In genomic region chr9:63754556-63755510, GRCm38 (mm10) we compare ENCODE assay signal across 8 mouse cellular contexts. TPM values are rescaled to one million over a fixed set of nuclear protein-coding genes. Genes with fewer than 3 reads are reported as not detected.
DNase-seq lines count a peak whose midpoint lies in the region; ATAC-seq and TF ChIP-seq lines count a peak whose summit lies in the region.

No protein-coding gene starts in this region.

- H3K4me1 ChIP-seq in heart, postnatal 0 days (ENCODE audit: control insufficient read depth, insufficient read depth): peaks cover 54% of the 10 kb centered on the region
- peaks cover 63% of the 10 kb centered on the region for H3K4me1 ChIP-seq in liver, embryonic 16.5 days (ENCODE audit: control insufficient read depth, low read depth, low read length)
- H3K4me1 ChIP-seq in neural tube, embryonic 14.5 days (ENCODE audit: control insufficient read depth, insufficient read depth, low read length): peaks cover 40% of the 10 kb centered on the region

- H3K9ac ChIP-seq in heart, postnatal 0 days (replicated peaks; ENCODE audit: low read depth, low read length): peak overlapping the region; percentile 30; the same call in 1 of the 2 replicates
- 0 out of 2 replicates have a peak overlapping the region, but pooled peaks have one; percentile 7 for H3K9ac ChIP-seq in liver, embryonic 16.5 days (ENCODE audit: low read depth, low read length)
- peak overlapping the region; percentile 32; the same call in 1 of the 2 replicates for H3K9ac ChIP-seq in neural tube, embryonic 14.5 days (replicated peaks; ENCODE audit: low read depth, low read length)

- no peak for ATAC-seq in heart, postnatal 0 days (ENCODE audit: insufficient read depth, low read depth)
- ATAC-seq in liver, embryonic 16.5 days (ENCODE audit: low read depth): no peak
- ATAC-seq in neural tube, embryonic 14.5 days (ENCODE audit: low read depth): no peak

- H3K36me3 ChIP-seq in heart, postnatal 0 days (replicated peaks; ENCODE audit: control insufficient read depth, insufficient read depth, low read length): no peaks in the 10 kb centered on the region
- no peaks in the 10 kb centered on the region for H3K36me3 ChIP-seq in liver, embryonic 16.5 days (ENCODE audit: control insufficient read depth, insufficient read depth)
- H3K36me3 ChIP-seq in neural tube, embryonic 14.5 days (ENCODE audit: control insufficient read depth, insufficient read depth, low read length): no peaks in the 10 kb centered on the region

- peak overlapping the region; percentile 99 for H3K4me2 ChIP-seq in heart, postnatal 0 days (ENCODE audit: low read depth, low read length)
- H3K4me2 ChIP-seq in liver, embryonic 16.5 days (ENCODE audit: low read depth, low read length): peak overlapping the region; percentile 99
- H3K4me2 ChIP-seq in neural tube, embryonic 14.5 days (ENCODE audit: low read depth, low read length): peak overlapping the region; percentile 99

- no peaks in the 10 kb centered on the region for H3K27me3 ChIP-seq in heart, postnatal 0 days (ENCODE audit: control insufficient read depth, insufficient read depth, low read length)
- H3K27me3 ChIP-seq in liver, embryonic 16.5 days (ENCODE audit: control insufficient read depth, insufficient read depth, low read depth, low read length): no peaks in the 10 kb centered on the region
- no peaks in the 10 kb centered on the region for H3K27me3 ChIP-seq in neural tube, embryonic 14.5 days (ENCODE audit: control insufficient read depth, insufficient read depth, low read length)

- no peak for TF ChIP-seq EP300 in heart, postnatal 0 days (IDR thresholded peaks at IDR 0.05; ENCODE audit: low read depth)

- peak overlapping the region; percentile 93 for H3K27ac ChIP-seq in heart, postnatal 0 days (ENCODE audit: low read depth)
- H3K27ac ChIP-seq in liver, embryonic 16.5 days (ENCODE audit: low read length): no peak overlapping the region
- peak overlapping the region; percentile 34; the same call in 1 of the 2 replicates for H3K27ac ChIP-seq in neural tube, embryonic 14.5 days (ENCODE audit: low read depth, low read length)

- H3K4me3 ChIP-seq in heart, postnatal 0 days (ENCODE audit: low read depth, low read length): peak overlapping the region; percentile 80
- H3K4me3 ChIP-seq in liver, embryonic 16.5 days (ENCODE audit: low read depth, low read length): no peak overlapping the region
- H3K4me3 ChIP-seq in neural tube, embryonic 14.5 days (ENCODE audit: low read depth, low read length): peak overlapping the region; percentile 74

- 34% methylated on average over 23 of the region's 23 CpGs for WGBS in heart, postnatal 0 days
- WGBS in liver, embryonic 16.5 days (ENCODE audit: insufficient replicate concordance): 60% methylated on average over 23 of the region's 23 CpGs
- WGBS in neural tube, embryonic 14.5 days: 28% methylated on average over 23 of the region's 23 CpGs

- TF ChIP-seq CTCF in heart, postnatal 0 days (IDR thresholded peaks at IDR 0.05; ENCODE audit: low read depth): no peak

- no peaks in the 10 kb centered on the region for H3K9me3 ChIP-seq in heart, postnatal 0 days (replicated peaks; ENCODE audit: control insufficient read depth, low read length)
- H3K9me3 ChIP-seq in liver, embryonic 16.5 days (replicated peaks; ENCODE audit: control insufficient read depth, low read length): no peaks in the 10 kb centered on the region
- H3K9me3 ChIP-seq in neural tube, embryonic 14.5 days (ENCODE audit: control insufficient read depth, low read length): no peaks in the 10 kb centered on the region

- DNase-seq in cerebellum, adult 18-20 months: peak; percentile 15 to 23
- no peak for DNase-seq in cerebellum, adult 11 months
- DNase-seq in right cerebral cortex, adult 2 months (ENCODE audit: low spot score in 2 of 2): peak; percentile 44 to 63
- DNase-seq in right cerebral cortex, postnatal 14 days: no peak
- no peak for DNase-seq in heart, postnatal 0 days (ENCODE audit: low spot score)
- DNase-seq in testis, postnatal 10 days (ENCODE audit: low spot score): no peak

RNA-seq across cellular contexts. Expression of gene Smad3, which starts 3.0 kb away (rescaled TPM):
- total RNA-seq in heart, postnatal 0 days (2014; rRNA removed; ENCODE audit: low replicate concordance): 25.9 and 30.2 TPM in 2 replicates
- 6.0 and 6.4 TPM in 2 replicates for polyA plus RNA-seq in heart, postnatal 0 days (2015; fragmentation: Nextera tagmentation; extraction: Ambion mirVana)
- polyA plus RNA-seq in liver, embryonic 16.5 days (2015; fragmentation: Nextera tagmentation; extraction: Ambion mirVana): 2.7 TPM in 2 replicates
- polyA plus RNA-seq in neural tube, embryonic 14.5 days (2014; fragmentation: Nextera tagmentation; extraction: Ambion mirVana): 6.4 and 9.3 TPM in 2 replicates

Comparison
In these comparisons a context has a peak if more than half of its experiments do, and no peak if none do; other contexts are left out.
1. DNase-seq: peak in cerebellum, adult 18-20 months (2 of 2) and right cerebral cortex, adult 2 months (2 of 2); none in cerebellum, adult 11 months (single experiment), right cerebral cortex, postnatal 14 days (single experiment), heart, postnatal 0 days (single experiment) and testis, postnatal 10 days (single experiment).
2. Peak in every context shown above with its lines, with median percentiles within 50 percentile points of each other: H3K4me2 ChIP-seq and H3K9ac ChIP-seq.